Mouse (Mus musculus): Measurements from ENCODE around the gene Msantd1. TPM values are rescaled to one million over a fixed set of nuclear protein-coding genes. Genes with fewer than 3 reads are reported as not detected.

Msantd1 gene
- polyA plus RNA-seq, 1 experiment from 2014 or later: 0.57 TPM

DNA sequence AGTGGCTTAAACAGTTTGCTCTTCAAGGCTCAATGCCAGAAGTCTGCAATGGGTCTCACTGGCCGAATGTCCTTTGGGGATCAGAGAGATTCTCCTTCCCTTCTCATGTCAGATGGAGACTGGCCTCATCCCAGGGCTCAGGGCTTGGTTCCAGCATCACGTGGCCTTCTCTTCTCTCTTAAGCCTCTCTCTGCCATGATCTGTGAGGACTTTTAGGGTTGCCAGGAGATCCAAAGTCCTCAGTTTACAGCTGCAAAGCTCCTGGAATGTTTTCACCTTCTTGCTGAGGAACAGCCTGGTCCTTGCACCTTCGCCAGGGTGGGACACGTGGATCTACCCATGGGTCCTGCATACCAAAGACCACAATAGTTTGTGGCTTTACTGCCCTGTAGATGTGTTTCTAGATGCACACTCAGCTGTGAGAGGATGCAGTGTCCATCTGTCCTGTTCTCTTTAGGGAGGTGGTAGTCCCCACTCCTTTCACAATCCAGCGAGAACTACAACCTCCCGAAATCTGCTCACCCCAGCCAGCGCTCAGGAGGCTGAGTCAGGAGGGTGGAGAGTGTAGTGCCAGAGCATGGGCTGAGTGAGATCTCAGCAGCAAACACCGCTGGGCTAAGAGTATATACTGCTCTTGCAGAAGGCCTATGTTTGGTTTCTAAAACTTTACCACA, 43.5 kb downstream of the Msantd1 start:
- H3K27ac ChIP-seq: no peak overlapping the region
- H3K4me1 ChIP-seq: peaks cover 9% of the 10 kb centered on the region; the same call in 1 of the 2 replicates
- no peaks in the 10 kb centered on the region for H3K27me3 ChIP-seq (replicated peaks)
- no peak overlapping the region for H3K9ac ChIP-seq
- H3K9me3 ChIP-seq: no peaks in the 10 kb centered on the region
- ATAC-seq (ENCODE audit: insufficient read depth, low FRiP score, low read depth): no peak
- no peaks in the 10 kb centered on the region for H3K36me3 ChIP-seq
- H3K4me3 ChIP-seq (replicated peaks): no peak overlapping the region
- peak overlapping the region; percentile 93; the same call in 1 of the 2 replicates for H3K4me2 ChIP-seq
- 86% methylated on average over 8 of the region's 8 CpGs for WGBS

DNA sequence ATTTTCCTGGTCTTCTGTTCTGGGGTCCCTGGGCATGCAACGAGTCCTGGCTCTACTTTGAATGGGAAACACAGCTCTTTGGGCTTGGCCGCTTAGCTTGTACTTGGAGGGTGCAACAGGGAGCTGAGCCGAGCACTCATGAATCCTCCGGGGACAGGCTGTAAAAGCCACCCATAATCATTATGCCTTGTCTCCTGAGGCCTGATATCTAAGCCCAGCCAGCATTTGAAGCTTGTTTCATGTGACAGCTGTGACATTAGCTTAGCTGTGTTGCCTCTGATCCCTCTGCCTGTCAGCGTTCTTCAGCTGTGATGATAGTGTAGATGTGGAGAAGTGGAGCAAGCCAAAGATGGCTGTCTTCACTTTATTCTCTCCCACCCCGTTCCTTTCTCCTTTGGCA, 46.7 kb downstream of the Msantd1 start:
- H3K4me2 ChIP-seq: no peak overlapping the region
- no peak overlapping the region for H3K4me3 ChIP-seq (replicated peaks)
- ATAC-seq (ENCODE audit: insufficient read depth, low FRiP score, low read depth): no peak
- H3K9ac ChIP-seq: no peak overlapping the region
- 83% methylated on average over 6 of the region's 6 CpGs for WGBS
- no peak overlapping the region for H3K27ac ChIP-seq
- no peaks in the 10 kb centered on the region for H3K36me3 ChIP-seq
- H3K9me3 ChIP-seq: no peaks in the 10 kb centered on the region
- H3K27me3 ChIP-seq (replicated peaks): no peaks in the 10 kb centered on the region
- H3K4me1 ChIP-seq: peaks cover 9% of the 10 kb centered on the region; the same call in 1 of the 2 replicates

DNA sequence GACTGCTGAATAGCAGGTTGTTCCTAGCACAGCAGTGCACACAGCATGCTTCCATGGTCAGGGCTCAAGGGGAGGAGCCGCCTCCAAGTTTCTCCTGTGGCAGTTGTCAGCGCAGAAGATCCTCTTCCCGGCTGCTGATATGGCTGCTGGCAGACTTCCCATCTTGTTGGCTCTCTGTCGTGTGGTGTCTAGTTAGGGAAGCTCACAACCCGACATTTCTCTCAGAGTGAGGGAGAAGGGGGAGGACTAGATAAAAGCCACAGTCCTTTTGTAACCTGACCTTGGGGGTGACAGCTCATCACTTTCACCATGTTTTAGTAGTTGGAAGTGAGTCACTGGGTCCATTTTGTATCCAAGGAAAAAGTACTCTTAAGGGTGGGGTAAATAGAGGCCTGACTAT, 47.8 kb downstream of the Msantd1 start:
- 0 out of 2 replicates have a peak, but pooled peaks cover 5% of the 10 kb centered on the region for H3K4me1 ChIP-seq
- no peak overlapping the region for H3K9ac ChIP-seq
- H3K9me3 ChIP-seq: no peaks in the 10 kb centered on the region
- H3K36me3 ChIP-seq: no peaks in the 10 kb centered on the region
- no peak overlapping the region for H3K4me3 ChIP-seq (replicated peaks)
- ATAC-seq (ENCODE audit: insufficient read depth, low FRiP score, low read depth): no peak
- H3K27ac ChIP-seq: no peak overlapping the region
- no peaks in the 10 kb centered on the region for H3K27me3 ChIP-seq (replicated peaks)
- 45% methylated on average over 5 of the region's 5 CpGs for WGBS
- no peak overlapping the region for H3K4me2 ChIP-seq

DNA sequence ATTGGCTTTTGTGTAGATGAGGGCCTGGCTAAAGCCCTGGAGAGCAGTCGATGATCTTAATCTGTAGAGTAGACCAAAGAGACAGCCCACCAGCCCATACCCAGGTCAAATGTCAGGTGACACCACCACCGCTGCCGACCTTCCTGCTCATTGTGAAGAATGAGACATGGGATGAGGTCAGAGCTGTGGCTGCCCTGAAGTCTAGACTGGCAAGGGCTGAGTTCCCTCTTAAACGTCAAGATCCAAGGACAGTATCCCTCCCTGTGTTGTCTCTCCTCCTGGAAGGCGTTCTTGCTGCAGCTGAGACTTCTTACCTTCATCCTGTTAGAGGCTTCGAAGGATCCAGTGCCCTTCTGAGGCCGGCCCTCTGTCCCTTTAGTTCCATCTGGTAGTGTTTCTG, 48.3 kb downstream of the Msantd1 start:
- no peak overlapping the region for H3K9ac ChIP-seq
- H3K27me3 ChIP-seq (replicated peaks): no peaks in the 10 kb centered on the region
- no peak for ATAC-seq (ENCODE audit: insufficient read depth, low FRiP score, low read depth)
- H3K27ac ChIP-seq: no peak overlapping the region
- H3K4me1 ChIP-seq: 0 out of 2 replicates have a peak, but pooled peaks cover 2% of the 10 kb centered on the region
- no peak overlapping the region for H3K4me2 ChIP-seq
- WGBS: 76% methylated on average over 7 of the region's 7 CpGs
- H3K36me3 ChIP-seq: no peaks in the 10 kb centered on the region
- H3K9me3 ChIP-seq: no peaks in the 10 kb centered on the region
- no peak overlapping the region for H3K4me3 ChIP-seq (replicated peaks)

DNA sequence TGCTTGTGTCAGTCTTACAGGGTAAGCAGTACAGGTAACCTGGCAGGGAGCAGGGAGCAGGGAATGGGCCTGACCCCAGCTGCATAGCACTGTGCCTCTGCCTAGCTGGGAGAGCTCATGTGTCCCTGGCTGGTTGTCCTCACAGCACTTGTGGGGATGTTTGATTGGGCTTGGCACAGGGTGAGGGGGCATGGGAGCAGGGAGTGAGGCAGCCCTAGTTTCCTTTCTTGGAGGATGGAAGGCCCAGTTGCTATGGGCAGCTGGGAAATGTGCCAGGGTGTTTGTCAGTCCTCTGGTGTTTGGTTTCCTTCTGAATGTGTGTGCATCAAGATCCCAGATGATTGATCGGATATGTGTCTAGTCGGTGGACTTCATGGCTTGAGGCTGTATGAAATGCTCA, 49.2 kb downstream of the Msantd1 start:
- no peak for ATAC-seq (ENCODE audit: insufficient read depth, low FRiP score, low read depth)

DNA sequence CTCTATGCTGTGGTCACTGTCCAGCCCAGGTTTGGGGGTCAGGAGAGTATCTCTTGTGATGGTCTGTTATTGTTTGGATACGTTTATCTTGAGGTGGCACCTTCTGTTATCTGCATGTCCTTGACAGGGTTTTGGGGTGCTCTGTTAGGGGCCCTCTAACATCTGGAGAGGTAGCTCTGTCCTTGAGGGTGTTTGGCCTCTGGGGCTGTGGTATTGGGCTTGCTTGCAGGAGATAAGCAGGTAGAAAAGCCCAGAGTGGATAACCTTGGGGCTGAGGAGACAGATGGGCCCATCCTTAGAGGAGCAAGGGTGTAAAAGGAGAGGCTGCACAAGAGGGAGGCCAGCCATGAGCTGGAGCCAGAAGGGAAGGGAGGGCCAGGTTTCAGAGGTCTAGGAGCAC, 52.2 kb downstream of the Msantd1 start:
- Histone ChIP-seq H3K36me3 (peaks cover 4% of the 10 kb centered on the region; the same call in 1 of the 2 replicates), H3K27me3 (replicated peaks) (no peaks in the 10 kb centered on the region), H3K9me3 (no peaks in the 10 kb centered on the region), H3K9ac (no peak overlapping the region), H3K4me1 (0 out of 2 replicates have a peak, but pooled peaks cover 2% of the 10 kb centered on the region), H3K4me3 (replicated peaks) (no peak overlapping the region), H3K27ac (no peak overlapping the region), H3K4me2 (no peak overlapping the region)
- 53% methylated on average over 1 of the region's 1 CpGs for WGBS
- peak; percentile 83 for ATAC-seq (ENCODE audit: insufficient read depth, low FRiP score, low read depth)

More for the DNA sequence above, 49.2 kb downstream of the Msantd1 start:
- Histone ChIP-seq H3K4me2 (no peak overlapping the region), H3K27me3 (replicated peaks) (no peaks in the 10 kb centered on the region), H3K9me3 (no peaks in the 10 kb centered on the region), H3K4me3 (replicated peaks) (no peak overlapping the region), H3K27ac (no peak overlapping the region), H3K36me3 (no peaks in the 10 kb centered on the region), H3K4me1 (0 out of 2 replicates have a peak, but pooled peaks cover 2% of the 10 kb centered on the region), H3K9ac (no peak overlapping the region)
- WGBS: 60% methylated on average over 2 of the region's 2 CpGs

DNA sequence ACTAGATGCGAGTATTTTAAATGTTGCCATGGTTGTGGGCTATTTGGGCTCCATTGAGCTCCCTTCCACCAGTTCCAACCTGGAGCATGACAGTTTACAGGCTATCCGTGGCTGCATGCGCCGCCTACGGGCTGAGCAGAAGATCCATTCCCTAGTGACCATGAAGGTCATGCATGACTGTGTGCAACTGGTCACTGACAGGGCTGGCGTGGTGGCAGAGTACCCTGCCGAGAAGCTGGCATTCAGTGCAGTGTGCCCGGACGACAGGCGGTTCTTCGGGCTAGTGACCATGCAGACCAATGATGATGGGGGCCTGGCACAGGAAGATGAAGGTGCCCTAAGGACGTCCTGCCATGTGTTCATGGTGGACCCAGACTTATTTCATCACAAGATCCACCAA, 57.7 kb downstream of the Msantd1 start:
- ATAC-seq (ENCODE audit: insufficient read depth, low FRiP score, low read depth): no peak

DNA sequence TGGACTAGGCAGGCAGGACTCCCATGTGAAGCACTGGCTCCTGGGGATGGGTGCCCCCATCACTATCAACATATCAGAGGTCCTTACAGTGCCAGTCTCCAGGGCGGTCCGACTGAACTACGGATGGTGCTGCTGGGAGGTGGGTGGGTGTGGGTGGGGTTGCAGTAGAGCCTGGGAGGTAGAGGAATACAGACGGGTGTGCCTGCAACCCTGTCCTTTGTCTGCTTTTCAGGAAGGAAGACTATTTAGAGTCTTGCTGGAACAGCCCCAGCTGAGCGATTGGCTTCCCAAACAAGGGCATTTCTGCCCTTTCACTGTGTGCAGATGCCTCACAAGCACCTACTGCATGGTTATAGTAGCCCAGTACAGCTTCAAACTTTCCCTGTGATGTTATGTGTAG, 60.6 kb downstream of the Msantd1 start:
- ATAC-seq (ENCODE audit: insufficient read depth, low FRiP score, low read depth): no peak
- H3K4me1 ChIP-seq: no peaks in the 10 kb centered on the region
- no peak overlapping the region for H3K4me3 ChIP-seq (replicated peaks)
- no peak overlapping the region for H3K4me2 ChIP-seq
- H3K27me3 ChIP-seq (replicated peaks): no peaks in the 10 kb centered on the region
- H3K9me3 ChIP-seq: no peaks in the 10 kb centered on the region
- no peak overlapping the region for H3K9ac ChIP-seq
- H3K36me3 ChIP-seq: peaks cover 16% of the 10 kb centered on the region; the same call in 1 of the 2 replicates
- WGBS: 80% methylated on average over 5 of the region's 5 CpGs
- no peak overlapping the region for H3K27ac ChIP-seq

More for the DNA sequence above, 57.7 kb downstream of the Msantd1 start:
- Histone ChIP-seq H3K9ac (no peak overlapping the region), H3K4me2 (no peak overlapping the region), H3K4me1 (no peaks in the 10 kb centered on the region), H3K4me3 (replicated peaks) (no peak overlapping the region), H3K9me3 (no peaks in the 10 kb centered on the region), H3K27me3 (replicated peaks) (no peaks in the 10 kb centered on the region), H3K36me3 (peaks cover 16% of the 10 kb centered on the region; the same call in 1 of the 2 replicates), H3K27ac (no peak overlapping the region)
- WGBS: 91% methylated on average over 12 of the region's 12 CpGs

DNA sequence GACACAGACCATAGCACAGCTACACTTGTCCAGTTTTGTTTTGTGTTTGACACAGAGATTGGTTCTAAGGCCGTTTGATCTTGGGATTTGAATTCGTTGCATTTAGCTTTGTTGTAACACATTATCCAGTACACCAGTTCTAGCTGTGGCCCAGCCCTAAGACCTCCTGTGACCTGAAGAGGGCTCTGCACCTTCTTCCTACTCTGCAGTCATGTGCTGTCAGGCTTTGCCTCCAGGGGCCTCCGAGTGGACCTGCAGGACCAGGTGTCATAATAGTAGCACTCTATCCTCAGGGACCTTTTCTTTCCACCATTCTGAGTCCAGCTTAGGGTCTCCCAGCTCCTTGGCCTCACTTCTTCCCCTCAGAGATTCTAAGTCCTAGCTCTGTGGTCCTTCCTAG, 64.7 kb downstream of the Msantd1 start:
- Histone ChIP-seq H3K9me3 (no peaks in the 10 kb centered on the region), H3K4me1 (no peaks in the 10 kb centered on the region), H3K27ac (no peak overlapping the region), H3K27me3 (replicated peaks) (no peaks in the 10 kb centered on the region), H3K4me2 (no peak overlapping the region), H3K4me3 (replicated peaks) (no peak overlapping the region), H3K9ac (no peak overlapping the region), H3K36me3 (0 out of 2 replicates have a peak, but pooled peaks cover 12% of the 10 kb centered on the region)
- 85% methylated on average over 3 of the region's 3 CpGs for WGBS
- no peak for ATAC-seq (ENCODE audit: insufficient read depth, low FRiP score, low read depth)

Other genes with a start within 250 kb of the Msantd1 start
- gene Nop14, start 247.9 kb upstream of the Msantd1 start, polyA plus RNA-seq (2015; fragmentation: Nextera tagmentation; extraction: Ambion mirVana): 22.8 and 25.9 TPM in 2 replicates
- 1.8 and 2.4 TPM in 2 replicates for gene Grk4, start 247.6 kb upstream of the Msantd1 start, polyA plus RNA-seq (2015; fragmentation: Nextera tagmentation; extraction: Ambion mirVana)
- 11.9 TPM in 2 replicates for gene Htt, start 146.3 kb upstream of the Msantd1 start, polyA plus RNA-seq (2015; fragmentation: Nextera tagmentation; extraction: Ambion mirVana)
- 26.8 and 28.1 TPM in 2 replicates for gene Rgs12, start 41.4 kb downstream of the Msantd1 start, polyA plus RNA-seq (2015; fragmentation: Nextera tagmentation; extraction: Ambion mirVana)
- 5.2 and 9.3 TPM in 2 replicates for gene Hgfac, start 133.5 kb downstream of the Msantd1 start, polyA plus RNA-seq (2015; fragmentation: Nextera tagmentation; extraction: Ambion mirVana)
- gene Dok7, start 148.8 kb downstream of the Msantd1 start, polyA plus RNA-seq (2015; fragmentation: Nextera tagmentation; extraction: Ambion mirVana): 1.8 and 2.1 TPM in 2 replicates
- 136 and 168 TPM in 2 replicates for gene Lrpap1, start 197.8 kb downstream of the Msantd1 start, polyA plus RNA-seq (2015; fragmentation: Nextera tagmentation; extraction: Ambion mirVana)